Mouse (Mus musculus) midbrain, embryonic 16.5 days (tissue): ENCODE data around the gene Ccdc153. TPM values are rescaled to one million over a fixed set of nuclear protein-coding genes. Genes with fewer than 3 reads are reported as not detected.

Source experiments
- ATAC-seq: fragments of 200-750 bp; cut with Nextera tagmentation; 2 replicates; pipeline ENCODE4 v1.8.0; 2017; ENCODE audit warnings: moderate TSS enrichment
- H3K27ac ChIP-seq: fragments of 300-500 bp; sonication (generic); 2 replicates; pipeline ENCODE4 v1.5.1; 2014; ENCODE audit warnings: mild to moderate bottlenecking, low read length, mixed read lengths
- H3K27me3 ChIP-seq: fragments of 300-500 bp; sonication (generic); 2 replicates; pipeline ENCODE4 v1.6.1; 2014; ENCODE audit warnings: low read depth, low read length, mixed read lengths; ENCODE audit not compliant: control insufficient read depth, insufficient read depth
- H3K36me3 ChIP-seq: fragments of 300-500 bp; sonication (generic); 2 replicates; pipeline ENCODE4 v1.6.1; 2014; ENCODE audit warnings: mild to moderate bottlenecking, low read length, moderate library complexity, mixed read lengths; ENCODE audit not compliant: control insufficient read depth, insufficient read depth
- H3K4me1 ChIP-seq: fragments of 300-500 bp; sonication (generic); 2 replicates; pipeline ENCODE4 v1.6.1; 2014; ENCODE audit warnings: mild to moderate bottlenecking, low read length, mixed read lengths; ENCODE audit not compliant: control insufficient read depth, insufficient read depth
- H3K4me2 ChIP-seq: fragments of 300-500 bp; sonication (generic); 2 replicates; pipeline ENCODE4 v1.6.1; 2014; ENCODE audit warnings: mild to moderate bottlenecking, low read length, mixed read lengths
- H3K4me3 ChIP-seq: fragments of 300-500 bp; sonication (generic); 2 replicates; pipeline ENCODE4 v1.5.1; 2014; ENCODE audit warnings: low read depth, mild to moderate bottlenecking, low read length, moderate library complexity, mixed read lengths
- H3K9ac ChIP-seq: fragments of 300-500 bp; sonication (generic); 2 replicates; pipeline ENCODE4 v1.6.1; 2014; ENCODE audit warnings: low read depth, low read length, mixed read lengths
- H3K9me3 ChIP-seq: fragments of 300-500 bp; sonication (generic); replicated peaks from 2 replicates; pipeline ENCODE4 v1.6.1; 2014; ENCODE audit warnings: mild to moderate bottlenecking, low read length, mixed read lengths; ENCODE audit not compliant: control insufficient read depth, poor library complexity, severe bottlenecking
- WGBS: fragments of 180-500 bp; shearing (Covaris S2); extraction: QIAGEN DNeasy Blood & Tissue Kit; methylation state at CpG from one replicate; pipeline ENCODE4 v1.1.7; 2014; 5-methylcytosine and 5-hydroxymethylcytosine counted together
- polyA plus RNA-seq: library from polyadenylated mRNA; unstranded; fragments of >200 nt; fragmentation: Nextera tagmentation; extraction: Ambion mirVana; gene quantifications from 2 replicates; pipeline ENCODE4 v1.2.1, GENCODE M21; 2015

Gene Ccdc153
- polyA plus RNA-seq, 1 experiment from 2014 or later: 1.5 TPM

- no peak overlapping the region for H3K27ac ChIP-seq
- WGBS: 86% methylated on average over 14 of the region's 14 CpGs
- ATAC-seq: no peak
Measured at GRCm38 (mm10) chr9:44261388-44261787, 20.9 kb downstream of the Ccdc153 start.

GRCm38 (mm10) chr9:44266478-44267226, 26.2 kb downstream of the Ccdc153 start:
- Histone ChIP-seq H3K27ac (peak overlapping the region; percentile 64), H3K9me3 (no peaks in the 10 kb centered on the region), H3K4me1 (peaks cover 22% of the 10 kb centered on the region), H3K36me3 (no peaks in the 10 kb centered on the region), H3K27me3 (no peaks in the 10 kb centered on the region), H3K4me3 (no peak overlapping the region), H3K4me2 (no peak overlapping the region), H3K9ac (peak overlapping the region; percentile 27; the same call in 1 of the 2 replicates)
- WGBS: 40% methylated on average over 8 of the region's 8 CpGs
- 0 out of 2 replicates have a peak, but pooled peaks have one; percentile 29 for ATAC-seq

More at GRCm38 (mm10) chr9:44261388-44261787, 20.9 kb downstream of the Ccdc153 start:
- Histone ChIP-seq H3K9me3 (no peaks in the 10 kb centered on the region), H3K4me2 (no peak overlapping the region), H3K27me3 (no peaks in the 10 kb centered on the region), H3K9ac (0 out of 2 replicates have a peak overlapping the region, but pooled peaks have one; percentile 10), H3K4me1 (peaks cover 15% of the 10 kb centered on the region), H3K36me3 (no peaks in the 10 kb centered on the region), H3K4me3 (no peak overlapping the region)

DNA sequence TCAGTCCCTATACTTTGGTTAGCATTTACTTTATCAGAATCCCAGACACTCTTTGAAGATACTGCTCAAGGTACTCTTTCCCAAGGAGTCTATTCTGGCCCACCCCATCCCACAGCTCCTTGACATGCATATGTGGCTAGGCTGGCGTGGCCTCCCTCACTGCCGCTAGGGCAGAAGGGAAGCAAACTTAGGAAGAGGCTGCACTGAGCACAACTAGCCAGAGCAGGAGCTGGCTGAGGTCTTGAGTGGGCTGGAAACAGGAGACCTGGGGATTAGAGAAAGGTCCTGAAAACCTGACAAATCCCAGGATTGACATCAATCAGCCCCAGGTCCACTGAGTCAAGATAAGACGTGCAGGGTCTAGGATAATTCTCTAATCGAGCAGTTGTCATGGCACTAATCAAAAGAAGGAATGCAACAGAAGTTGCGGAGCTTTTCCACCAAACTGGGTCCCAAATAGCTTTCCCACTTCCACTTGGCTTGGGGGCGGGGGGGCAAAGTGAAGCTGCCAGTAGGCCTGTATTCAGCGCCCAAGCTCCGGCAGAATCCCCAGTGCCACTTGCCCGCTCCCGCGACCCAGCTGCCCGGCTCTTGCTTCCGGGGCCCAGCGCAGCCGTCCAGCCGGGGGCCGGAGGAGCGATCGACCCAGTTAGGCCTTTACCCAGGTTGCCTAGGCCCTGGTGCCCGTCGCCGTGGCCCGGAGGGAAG, 27.0 kb downstream of the Ccdc153 start:
- Histone ChIP-seq H3K27me3 (no peaks in the 10 kb centered on the region), H3K4me1 (peaks cover 22% of the 10 kb centered on the region), H3K4me3 (peak overlapping the region; percentile 24), H3K9ac (peak overlapping the region; percentile 47), H3K9me3 (no peaks in the 10 kb centered on the region), H3K4me2 (peak overlapping the region; percentile 47), H3K27ac (peak overlapping the region; percentile 64), H3K36me3 (no peaks in the 10 kb centered on the region)
- 4% methylated on average over 21 of the region's 23 CpGs for WGBS
- ATAC-seq: peak; percentile 3; the same call in 1 of the 2 replicates

- Histone ChIP-seq H3K27me3 (no peaks in the 10 kb centered on the region), H3K4me2 (peak overlapping the region; percentile 47), H3K4me3 (peak overlapping the region; percentile 24), H3K9ac (peak overlapping the region; percentile 47), H3K36me3 (no peaks in the 10 kb centered on the region), H3K4me1 (peaks cover 22% of the 10 kb centered on the region), H3K27ac (peak overlapping the region; percentile 64), H3K9me3 (no peaks in the 10 kb centered on the region)
- 8% methylated on average over 27 of the region's 28 CpGs for WGBS
- ATAC-seq: peak; percentile 62
Measured at GRCm38 (mm10) chr9:44268027-44268360, 27.5 kb downstream of the Ccdc153 start.

GRCm38 (mm10) chr9:44268432-44268831, 28.0 kb downstream of the Ccdc153 start, which contains the start of gene Nlrx1:
Nlrx1 (minus strand) TSS chr9:44268599.
- Histone ChIP-seq H3K27me3 (no peaks in the 10 kb centered on the region), H3K9ac (peak within 1 kb of the TSS; percentile 47), H3K4me2 (peak within 1 kb of the TSS; percentile 47), H3K9me3 (no peaks in the 10 kb centered on the region), H3K4me1 (peaks cover 22% of the 10 kb centered on the region), H3K4me3 (peak within 1 kb of the TSS; percentile 24), H3K36me3 (0 out of 2 replicates have a peak, but pooled peaks cover 2% of the 10 kb centered on the region), H3K27ac (peak within 1 kb of the TSS; percentile 64)
- no peak for ATAC-seq
- 81% methylated on average over 6 of the region's 6 CpGs for WGBS

DNA sequence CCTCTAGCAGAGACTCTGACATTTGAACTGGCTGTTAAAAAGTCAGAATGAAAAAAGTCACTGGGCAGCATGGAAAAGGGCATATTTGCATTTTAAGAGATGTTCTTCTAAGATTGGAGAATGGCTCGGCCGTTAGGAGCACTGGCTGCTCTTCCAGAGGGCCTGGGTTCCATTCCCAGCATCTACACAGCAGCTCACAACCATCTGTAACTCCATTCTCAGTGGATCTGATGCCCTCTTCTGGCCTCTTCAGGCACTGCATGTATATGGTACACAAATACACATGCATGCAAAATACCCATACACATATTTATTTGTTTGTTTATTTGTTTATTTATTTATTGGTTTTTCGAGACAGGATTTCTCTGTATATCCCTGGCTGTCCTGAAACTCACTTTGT, 28.6 kb downstream of the Ccdc153 start:
- no peak overlapping the region for H3K4me3 ChIP-seq
- ATAC-seq: no peak
- no peak overlapping the region for H3K27ac ChIP-seq
- peaks cover 21% of the 10 kb centered on the region for H3K4me1 ChIP-seq
- WGBS: 84% methylated on average over 3 of the region's 3 CpGs
- H3K36me3 ChIP-seq: peaks cover 4% of the 10 kb centered on the region; the same call in 1 of the 2 replicates
- H3K27me3 ChIP-seq: no peaks in the 10 kb centered on the region
- no peak overlapping the region for H3K9ac ChIP-seq
- H3K9me3 ChIP-seq: no peaks in the 10 kb centered on the region
- no peak overlapping the region for H3K4me2 ChIP-seq

GRCm38 (mm10) chr9:44269973-44270372, 29.5 kb downstream of the Ccdc153 start:
- H3K4me2 ChIP-seq: no peak overlapping the region
- H3K36me3 ChIP-seq: peaks cover 10% of the 10 kb centered on the region; the same call in 1 of the 2 replicates
- H3K4me3 ChIP-seq: no peak overlapping the region
- peaks cover 12% of the 10 kb centered on the region for H3K4me1 ChIP-seq
- no peak overlapping the region for H3K9ac ChIP-seq
- H3K27ac ChIP-seq: no peak overlapping the region
- no peaks in the 10 kb centered on the region for H3K9me3 ChIP-seq
- 85% methylated on average over 4 of the region's 4 CpGs for WGBS
- H3K27me3 ChIP-seq: no peaks in the 10 kb centered on the region
- ATAC-seq: no peak

DNA sequence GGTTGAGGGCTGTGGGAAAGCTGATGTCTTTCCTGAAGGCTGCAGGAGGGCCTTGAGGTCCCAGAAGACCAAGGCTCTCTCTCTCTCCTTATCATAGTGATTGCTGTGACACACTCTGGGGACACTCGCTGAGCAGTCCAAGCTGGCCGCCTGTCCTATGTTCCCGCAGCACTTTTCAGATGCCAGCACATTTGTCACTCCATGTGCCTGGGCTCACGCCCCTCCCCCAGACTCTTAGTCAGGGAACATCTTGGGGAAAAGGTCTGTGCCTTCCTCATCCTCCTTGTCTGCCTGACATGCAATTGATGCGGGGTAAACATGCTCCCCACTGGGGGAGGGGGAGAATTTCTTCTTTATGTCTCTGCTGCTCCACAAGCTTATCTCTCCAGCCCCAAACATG, 42.7 kb downstream of the Ccdc153 start:
- H3K4me2 ChIP-seq: no peak overlapping the region
- no peak for ATAC-seq
- H3K9me3 ChIP-seq: no peaks in the 10 kb centered on the region
- no peak overlapping the region for H3K4me3 ChIP-seq
- H3K9ac ChIP-seq: no peak overlapping the region
- H3K36me3 ChIP-seq: peaks cover 28% of the 10 kb centered on the region; the same call in 1 of the 2 replicates
- H3K4me1 ChIP-seq: peaks cover 17% of the 10 kb centered on the region
- no peak overlapping the region for H3K27ac ChIP-seq
- WGBS: 78% methylated on average over 5 of the region's 5 CpGs
- H3K27me3 ChIP-seq: no peaks in the 10 kb centered on the region
